Mouse (Mus musculus) embryo, embryonic 11 days (tissue): Measurements from ENCODE around the gene Cspg5.

Source experiments
- DNase-seq: peaks from one replicate; pipeline ENCODE4 v3.0.0-alpha.2; 2015

The Cspg5 gene

GRCm38 (mm10) chr9:110243221-110243833, at the start of gene Cspg5:
Gene Cspg5, plus strand, starts transcription at chr9:110243783.
- DNase-seq: no peak

DNA sequence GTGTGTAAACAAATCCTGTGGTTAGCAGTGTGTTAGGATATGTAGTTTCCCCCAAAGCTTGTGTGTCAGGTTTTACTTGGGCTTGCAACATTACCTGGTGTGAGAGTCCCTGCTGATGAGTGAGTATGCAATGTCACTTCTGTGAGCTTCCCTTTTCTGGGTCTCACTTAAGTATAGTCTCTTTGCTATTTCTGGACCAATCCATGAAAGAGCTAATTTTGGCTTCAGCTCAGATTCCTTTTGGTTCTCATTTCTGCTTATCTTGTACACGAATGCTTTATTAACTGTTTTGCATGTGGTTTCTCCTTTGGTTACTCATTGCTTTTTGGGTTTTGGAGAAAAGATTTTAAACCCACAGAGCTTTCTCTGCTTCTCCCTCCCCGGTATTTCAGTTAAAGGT, 43.7 kb upstream of the Cspg5 start:
- no peak for DNase-seq

GRCm38 (mm10) chr9:110205526-110206404, 37.8 kb upstream of the Cspg5 start:
- DNase-seq: peak; percentile 83

- DNase-seq: no peak
Observed at GRCm38 (mm10) chr9:110206437-110206836, 37.1 kb upstream of the Cspg5 start.

DNA sequence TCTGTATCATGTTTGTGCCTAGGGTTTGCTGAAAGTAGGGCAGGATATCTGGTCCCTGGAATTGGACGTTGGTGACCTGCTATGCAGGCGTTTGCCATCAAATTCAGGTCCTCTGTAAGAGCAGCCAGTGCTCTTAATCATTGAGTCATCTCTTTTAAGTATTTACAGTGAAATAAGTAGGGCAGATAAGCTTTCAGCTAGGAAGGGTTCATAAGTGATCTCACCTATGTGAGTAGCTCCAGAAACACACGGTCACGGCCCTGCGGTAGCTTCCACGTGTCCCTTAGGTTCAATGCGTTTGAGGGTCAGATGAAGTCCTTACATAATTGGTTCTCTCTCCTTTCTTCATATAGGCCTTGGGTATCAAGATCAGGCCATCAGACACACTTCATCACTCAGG, 35.3 kb upstream of the Cspg5 start:
- no peak for DNase-seq

DNA sequence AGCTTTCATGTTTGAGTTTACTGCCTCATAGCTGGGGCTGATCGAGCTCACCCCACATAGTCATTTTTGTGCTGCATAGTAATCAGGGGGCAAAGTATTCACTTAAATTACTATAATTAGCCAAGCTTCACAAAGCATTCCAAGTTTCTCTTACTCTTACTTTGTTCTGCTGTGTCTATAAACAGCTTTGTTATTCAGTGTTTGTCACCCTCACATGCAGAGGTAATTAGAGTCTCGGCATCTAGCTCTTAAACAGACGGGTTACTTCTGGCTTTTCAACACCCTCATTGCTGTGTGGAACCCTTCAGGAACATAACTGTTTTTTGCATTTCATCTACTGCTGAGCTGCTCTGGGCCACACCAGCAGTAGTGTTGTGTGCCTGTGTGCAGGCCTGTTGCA, 34.6 kb upstream of the Cspg5 start:
- DNase-seq: no peak

GRCm38 (mm10) chr9:110224273-110224672, 19.3 kb upstream of the Cspg5 start:
- no peak for DNase-seq

- DNase-seq: no peak
Observed at GRCm38 (mm10) chr9:110226191-110226590, 17.4 kb upstream of the Cspg5 start.

DNA sequence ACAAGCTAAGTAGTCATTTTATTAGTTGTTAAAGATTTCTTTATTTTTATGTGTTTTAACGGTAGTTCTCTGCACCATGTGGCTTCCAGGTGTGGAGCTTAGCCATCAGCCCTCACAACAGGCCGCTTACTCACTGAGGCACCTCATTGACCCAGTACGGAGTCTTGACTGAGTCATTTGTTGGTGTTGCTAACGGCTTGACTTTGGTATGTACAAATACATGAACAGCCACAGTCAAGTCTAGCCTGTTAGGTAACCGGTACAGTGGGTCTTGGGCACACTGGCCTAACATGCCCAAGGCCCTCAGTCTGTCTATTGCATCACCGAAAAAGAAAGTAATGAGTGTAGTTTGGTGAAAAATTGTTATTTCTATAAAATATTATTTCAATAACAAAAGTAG, 14.9 kb upstream of the Cspg5 start:
- DNase-seq: no peak

DNA sequence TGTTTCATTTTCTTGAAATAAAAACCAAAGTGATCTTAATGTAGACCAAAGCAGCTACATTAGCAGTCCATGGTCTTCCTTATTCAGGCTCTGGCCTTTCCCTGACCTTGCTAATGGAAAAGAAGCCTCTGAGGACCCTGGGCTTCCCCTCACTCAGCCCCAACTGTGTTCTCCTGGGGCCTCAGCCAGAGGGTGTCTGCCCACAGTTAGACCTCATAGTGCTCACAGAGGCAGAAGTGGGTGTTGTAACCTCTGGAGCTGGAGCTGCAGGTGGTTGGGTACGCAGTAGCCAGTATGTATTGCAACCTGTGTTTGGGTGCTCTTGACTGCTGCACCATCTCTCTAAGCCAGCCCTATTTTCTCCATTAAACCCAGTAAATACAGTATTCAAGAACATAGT, 14.5 kb upstream of the Cspg5 start:
- no peak for DNase-seq

- DNase-seq: no peak
Observed at GRCm38 (mm10) chr9:110229566-110230248, 13.9 kb upstream of the Cspg5 start.

DNA sequence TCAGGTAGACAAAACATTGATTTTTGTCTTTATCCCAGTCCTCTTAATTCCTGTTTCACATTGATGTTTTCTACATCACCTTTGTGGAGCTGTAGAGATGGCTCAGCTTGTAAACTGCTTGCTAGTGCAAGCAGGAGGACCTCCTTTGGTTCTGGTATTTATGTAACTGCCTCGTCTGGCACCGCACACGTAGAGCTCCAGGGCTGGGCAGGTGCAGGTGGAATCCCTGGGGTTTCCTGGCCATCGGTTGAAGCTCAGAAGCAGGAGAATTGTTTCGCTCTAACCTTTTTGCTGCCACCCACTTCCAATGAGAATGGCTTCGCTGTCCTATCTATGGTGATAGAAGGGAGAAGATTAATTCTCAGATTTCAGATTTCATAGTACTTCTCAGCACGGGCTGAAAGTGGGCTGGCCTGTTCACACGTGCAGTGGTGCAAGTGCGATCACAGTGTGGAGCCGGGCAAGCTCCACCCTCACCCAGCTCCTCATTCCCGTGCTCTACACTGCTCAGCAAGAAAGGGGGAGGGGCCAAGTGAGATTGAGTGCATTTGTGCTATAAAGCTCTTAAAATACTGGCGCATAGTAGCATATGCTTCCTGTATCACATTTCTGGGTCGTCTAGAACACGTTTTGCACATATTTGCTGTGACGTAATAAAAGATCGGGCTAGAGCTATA, 13.1 kb upstream of the Cspg5 start:
- DNase-seq: no peak

GRCm38 (mm10) chr9:110234962-110235361, 8.6 kb upstream of the Cspg5 start:
- DNase-seq: no peak

DNA sequence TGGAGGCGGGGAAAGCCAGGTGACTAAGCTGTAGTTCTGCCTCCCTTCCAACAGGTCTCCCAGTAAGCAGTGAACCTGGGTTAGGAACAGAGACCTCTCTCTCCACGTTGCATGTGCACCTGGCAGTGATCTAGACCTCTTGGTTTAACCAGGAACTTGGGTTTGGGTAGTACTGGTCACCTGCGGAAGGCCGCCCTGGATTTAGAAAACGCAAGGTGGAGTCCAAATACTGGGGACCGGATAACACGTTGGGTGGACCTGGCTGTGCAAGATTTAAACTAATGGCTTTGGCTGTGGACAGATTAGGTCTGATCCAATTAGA, 945 bp downstream of the Cspg5 start:
- peak; percentile 16 for DNase-seq

DNA sequence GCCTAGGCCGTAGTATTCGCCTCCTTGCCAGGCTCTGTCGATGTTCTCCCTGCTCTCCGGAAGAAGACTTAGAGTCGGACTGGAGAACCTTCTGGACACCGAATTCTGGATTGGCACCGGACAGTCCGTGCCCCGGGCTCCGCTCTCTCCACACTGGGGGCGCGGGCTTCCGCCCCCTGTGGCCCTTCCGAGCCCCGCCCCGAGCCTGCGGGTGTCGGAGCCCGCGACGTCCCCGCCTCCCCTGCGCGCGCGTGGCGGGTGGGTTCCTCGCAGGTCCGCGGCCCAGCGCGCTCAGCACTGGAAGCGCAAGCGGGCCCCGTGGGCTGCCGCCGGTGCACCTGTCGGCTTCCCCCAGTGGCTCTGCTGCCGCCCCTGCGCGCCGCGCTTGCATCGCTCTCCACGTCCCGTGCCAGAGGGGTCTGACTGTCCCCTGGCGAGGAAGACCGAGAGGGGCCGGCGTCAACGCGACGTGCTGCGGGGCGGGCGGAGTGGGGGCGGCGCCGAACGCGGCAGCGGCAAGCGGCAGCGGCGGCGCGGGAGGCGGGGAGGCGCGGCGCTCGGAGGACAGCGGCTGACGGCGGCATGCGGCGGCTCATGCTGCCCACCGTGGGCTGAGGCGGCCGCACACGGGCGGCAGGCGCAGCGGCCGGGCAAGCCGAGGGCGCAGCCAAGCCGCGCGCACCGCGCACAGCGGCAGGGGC, 1.5 kb downstream of the Cspg5 start:
- DNase-seq: peak; percentile 62

- DNase-seq: peak; percentile 78
Observed at GRCm38 (mm10) chr9:110245590-110246320, 2.2 kb downstream of the Cspg5 start.

DNA sequence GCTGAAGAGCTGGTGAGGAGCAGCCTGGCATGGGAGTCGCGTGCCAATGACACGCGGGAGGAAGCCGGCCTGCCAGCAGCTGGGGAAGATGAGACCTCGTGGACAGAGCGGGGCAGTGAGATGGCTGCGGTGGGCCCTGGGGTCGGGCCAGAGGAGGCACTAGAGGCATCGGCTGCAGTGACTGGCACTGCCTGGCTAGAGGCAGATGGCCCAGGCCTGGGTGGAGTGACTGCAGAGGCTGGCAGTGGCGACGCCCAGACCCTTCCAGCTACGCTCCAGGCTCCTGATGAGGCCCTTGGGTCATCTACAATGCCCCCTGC, 2.7 kb downstream of the Cspg5 start:
- DNase-seq: no peak

DNA sequence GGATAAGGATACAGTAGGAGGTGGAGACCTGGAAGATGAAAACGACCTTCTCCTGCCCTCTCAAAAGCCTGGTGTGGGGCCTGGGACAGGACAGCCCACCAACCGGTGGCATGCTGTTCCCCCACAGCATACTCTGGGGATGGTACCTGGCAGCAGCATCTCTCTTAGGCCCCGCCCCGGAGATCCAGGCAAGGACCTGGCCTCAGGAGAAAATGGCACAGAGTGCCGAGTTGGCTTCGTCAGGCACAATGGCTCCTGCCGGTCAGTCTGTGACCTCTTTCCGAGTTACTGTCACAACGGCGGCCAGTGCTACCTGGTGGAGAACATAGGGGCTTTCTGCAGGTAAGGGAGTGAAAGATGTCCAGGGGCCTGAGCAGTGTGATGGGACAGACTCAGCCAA, 3.5 kb downstream of the Cspg5 start:
- no peak for DNase-seq

- no peak for DNase-seq
Observed at GRCm38 (mm10) chr9:110248861-110249260, 5.3 kb downstream of the Cspg5 start.

GRCm38 (mm10) chr9:110249823-110250543, 6.4 kb downstream of the Cspg5 start:
- peak; percentile 87 for DNase-seq

DNA sequence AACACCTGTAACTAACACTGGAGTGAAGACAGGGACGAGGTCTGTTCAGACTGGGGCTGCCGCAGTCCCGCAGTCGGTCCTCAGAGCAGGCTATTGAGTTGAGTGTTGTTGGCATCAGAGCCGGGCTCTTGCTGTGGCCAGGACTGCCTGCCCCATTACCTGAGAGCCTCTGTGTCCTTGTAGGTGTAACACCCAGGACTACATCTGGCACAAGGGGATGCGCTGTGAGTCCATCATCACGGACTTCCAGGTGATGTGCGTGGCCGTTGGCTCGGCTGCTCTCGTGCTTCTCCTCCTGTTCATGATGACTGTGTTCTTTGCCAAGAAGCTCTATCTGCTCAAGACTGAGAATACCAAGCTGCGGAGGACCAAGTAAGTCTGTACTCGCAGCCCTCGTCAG, 7.2 kb downstream of the Cspg5 start:
- no peak for DNase-seq
